Mouse (Mus musculus): ENCODE results near the gene Cad. TPM values are rescaled to one million over a fixed set of nuclear protein-coding genes. Genes with fewer than 3 reads are reported as not detected.

The Cad gene
- polyA plus RNA-seq, 1 experiment from 2014 or later = 33.7 TPM

DNA sequence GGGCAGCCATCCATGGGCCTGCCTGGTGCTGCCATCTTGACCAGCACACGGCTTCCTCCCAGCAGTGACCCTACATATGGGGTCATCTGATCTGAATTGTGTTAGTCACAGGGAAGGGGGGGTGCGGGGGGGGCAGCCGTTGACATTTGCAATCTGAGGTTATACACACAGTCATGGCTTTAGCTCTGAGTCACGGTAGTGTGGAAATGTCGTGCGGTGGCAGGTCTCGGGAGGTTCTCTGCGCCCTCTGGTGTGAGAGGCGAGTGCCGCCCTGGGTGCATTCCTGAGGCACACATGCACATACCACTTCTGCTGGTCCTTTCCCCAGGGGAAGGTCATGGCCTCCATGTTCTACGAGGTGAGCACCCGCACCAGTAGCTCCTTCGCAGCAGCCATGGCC, 21.8 kb downstream of the Cad start:
- Histone ChIP-seq H3K4me1 (no peaks in the 10 kb centered on the region), H3K27me3 (no peaks in the 10 kb centered on the region), H3K27ac (no peak overlapping the region), H3K4me2 (replicated peaks) (no peak overlapping the region), H3K9me3 (no peaks in the 10 kb centered on the region), H3K4me3 (no peak overlapping the region), H3K36me3 (peaks cover 80% of the 10 kb centered on the region), H3K9ac (no peak overlapping the region)
- ATAC-seq (ENCODE audit: low FRiP score, low read depth) = no peak
- WGBS = 89% methylated on average over 13 of the region's 13 CpGs

DNA sequence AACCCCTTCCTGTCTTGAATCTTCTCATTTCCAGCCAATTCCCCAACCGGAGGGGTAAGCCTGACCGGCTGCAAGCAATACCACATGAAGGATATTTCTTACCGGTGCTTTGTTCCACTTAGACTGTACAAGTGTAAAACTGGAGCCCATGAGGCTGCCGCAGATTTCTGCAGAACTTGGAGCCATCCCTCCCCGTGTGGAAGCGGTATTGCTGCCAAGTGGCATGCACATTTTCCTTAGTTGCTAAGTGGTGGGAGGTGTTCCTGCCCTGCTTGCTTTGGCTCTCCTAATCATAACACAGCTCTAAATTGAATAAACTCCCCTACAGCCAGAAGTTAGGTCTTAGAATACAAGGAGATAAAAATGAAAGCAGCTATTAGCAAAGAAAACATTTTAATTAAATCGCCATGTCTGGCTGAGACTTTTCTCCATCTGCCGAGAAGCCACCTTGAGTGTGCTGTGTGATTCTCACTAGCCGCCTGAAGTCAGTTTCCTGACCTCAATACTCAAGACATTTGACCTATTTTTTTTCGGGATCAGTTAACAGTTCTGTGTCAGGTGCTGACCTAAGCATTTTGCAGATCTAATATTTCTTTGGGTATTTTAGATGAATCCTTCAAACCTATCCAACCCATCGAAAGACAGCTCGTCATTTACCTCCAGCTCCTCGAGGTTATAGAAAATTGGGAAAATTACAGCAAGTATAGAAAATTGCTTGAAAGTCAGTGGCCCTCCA, 25.6 kb downstream of the Cad start:
- no peaks in the 10 kb centered on the region for H3K9me3 ChIP-seq
- WGBS = 75% methylated on average over 13 of the region's 13 CpGs
- H3K27ac ChIP-seq = no peak overlapping the region
- H3K4me1 ChIP-seq = peaks cover 8% of the 10 kb centered on the region
- no peak overlapping the region for H3K4me2 ChIP-seq (replicated peaks)
- H3K4me3 ChIP-seq = no peak overlapping the region
- H3K27me3 ChIP-seq = peaks cover 18% of the 10 kb centered on the region
- peaks cover 41% of the 10 kb centered on the region for H3K36me3 ChIP-seq
- H3K9ac ChIP-seq = no peak overlapping the region; the same call in 1 of the 2 replicates
- ATAC-seq (ENCODE audit: low FRiP score, low read depth) = no peak

DNA sequence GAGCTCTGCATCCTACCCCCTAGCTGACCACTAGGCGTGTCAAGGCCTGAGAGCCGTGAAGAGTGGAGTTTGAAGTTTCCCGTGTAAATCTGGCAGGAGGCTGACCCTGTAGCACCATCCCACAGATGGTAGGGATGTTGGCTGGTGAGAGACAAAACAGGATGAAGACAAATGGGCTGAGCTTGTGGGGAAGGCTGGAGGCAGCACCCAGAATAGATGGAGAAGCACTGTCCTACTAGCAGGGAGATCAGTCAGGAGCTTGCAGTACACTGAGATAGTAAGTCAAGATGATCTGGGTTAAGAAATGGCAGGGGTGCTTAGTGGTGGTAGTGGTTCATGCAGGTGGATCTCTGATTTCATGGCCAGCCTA, 26.2 kb downstream of the Cad start:
- Histone ChIP-seq H3K4me3 (no peak overlapping the region), H3K9me3 (no peaks in the 10 kb centered on the region), H3K4me1 (peaks cover 8% of the 10 kb centered on the region), H3K4me2 (replicated peaks) (no peak overlapping the region), H3K9ac (no peak overlapping the region), H3K36me3 (peaks cover 35% of the 10 kb centered on the region), H3K27me3 (peaks cover 18% of the 10 kb centered on the region), H3K27ac (no peak overlapping the region)
- WGBS = 64% methylated on average over 3 of the region's 3 CpGs
- ATAC-seq (ENCODE audit: low FRiP score, low read depth) = no peak

DNA sequence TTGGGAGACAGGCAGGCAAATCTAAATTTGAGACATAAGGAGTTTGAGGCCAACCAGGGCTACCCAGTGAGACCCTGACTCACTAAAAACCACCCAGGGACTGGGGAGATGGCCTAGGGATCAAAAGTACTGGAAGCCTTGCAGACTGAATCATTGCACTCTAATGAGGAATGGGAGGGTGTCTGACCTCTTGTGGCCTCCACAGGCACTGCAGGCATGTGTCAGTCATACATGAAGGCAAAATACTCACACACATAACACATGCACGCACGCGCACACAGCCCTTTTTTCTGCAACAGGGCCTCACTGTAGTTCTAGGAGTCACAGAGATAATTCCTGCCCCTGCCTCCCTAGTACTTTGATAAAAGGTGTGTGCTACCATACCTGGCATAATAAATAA, 26.8 kb downstream of the Cad start:
- H3K4me2 ChIP-seq (replicated peaks) = no peak overlapping the region
- H3K4me1 ChIP-seq = peaks cover 8% of the 10 kb centered on the region
- H3K4me3 ChIP-seq = no peak overlapping the region
- no peaks in the 10 kb centered on the region for H3K9me3 ChIP-seq
- ATAC-seq (ENCODE audit: low FRiP score, low read depth) = no peak
- H3K36me3 ChIP-seq = peaks cover 29% of the 10 kb centered on the region
- peaks cover 23% of the 10 kb centered on the region for H3K27me3 ChIP-seq
- no peak overlapping the region for H3K9ac ChIP-seq
- 69% methylated on average over 3 of the region's 3 CpGs for WGBS
- no peak overlapping the region for H3K27ac ChIP-seq

DNA sequence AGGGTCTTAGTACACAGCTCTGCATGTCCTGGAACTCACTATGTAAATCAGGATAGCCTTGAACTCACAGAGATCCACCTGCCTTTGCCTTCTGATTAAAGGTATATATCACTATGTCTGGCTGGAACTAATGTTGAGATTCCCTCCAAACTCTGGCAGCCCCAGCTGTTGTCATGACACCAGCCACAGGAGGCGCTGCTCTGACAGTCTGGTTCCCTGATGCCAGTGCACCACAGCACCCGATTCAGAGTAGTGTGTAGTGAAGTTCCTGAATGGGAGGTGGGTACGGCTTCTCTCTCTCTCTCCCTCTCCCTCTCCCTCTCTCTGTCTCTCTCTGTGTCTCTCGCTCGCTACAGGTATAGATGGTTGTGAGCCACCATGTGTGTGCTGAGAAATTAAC, 27.8 kb downstream of the Cad start:
- H3K4me3 ChIP-seq = no peak overlapping the region

DNA sequence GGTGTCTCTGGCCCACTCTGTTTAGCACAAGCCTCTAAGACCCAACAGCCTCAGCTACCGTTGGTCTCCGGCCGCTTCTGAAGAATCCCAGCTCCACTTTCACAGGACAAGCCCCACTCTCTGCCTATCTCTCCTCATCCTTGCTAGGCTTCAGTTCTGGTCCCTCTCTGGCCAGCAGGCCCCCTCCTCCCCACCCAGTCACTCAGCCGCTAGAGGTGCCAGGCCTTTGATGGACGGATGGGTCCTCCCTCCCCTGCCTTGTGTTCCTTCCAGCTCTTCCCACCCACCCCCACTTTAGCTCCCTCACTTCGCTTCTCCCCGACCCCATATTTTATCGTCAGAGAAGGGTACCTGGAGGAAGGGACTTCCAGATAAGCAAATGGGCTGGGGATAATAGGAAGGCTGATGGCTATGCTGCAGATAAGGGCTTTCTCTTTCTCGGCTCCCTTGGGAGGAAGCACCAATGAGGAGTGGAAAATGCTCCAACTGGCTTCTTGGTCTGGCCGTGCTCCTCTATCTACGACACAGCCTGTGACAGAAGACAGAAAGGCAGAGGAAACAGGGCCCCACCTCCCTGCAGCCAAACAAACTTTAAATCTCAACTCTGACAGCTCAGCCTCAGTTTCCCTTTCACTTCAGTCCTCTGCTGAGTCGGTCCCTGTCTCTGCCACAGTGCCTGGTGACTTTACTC, 28.5 kb downstream of the Cad start:
- peak overlapping the region; percentile 25; the same call in 1 of the 2 replicates for H3K9ac ChIP-seq
- H3K4me3 ChIP-seq = no peak overlapping the region
- H3K27me3 ChIP-seq = peaks cover 39% of the 10 kb centered on the region
- H3K4me1 ChIP-seq = peaks cover 8% of the 10 kb centered on the region
- WGBS = 26% methylated on average over 12 of the region's 12 CpGs
- H3K27ac ChIP-seq = no peak overlapping the region
- H3K36me3 ChIP-seq = peaks cover 12% of the 10 kb centered on the region
- no peak overlapping the region for H3K4me2 ChIP-seq (replicated peaks)
- no peak for ATAC-seq (ENCODE audit: low FRiP score, low read depth)
- no peaks in the 10 kb centered on the region for H3K9me3 ChIP-seq

More for the DNA sequence above, 27.8 kb downstream of the Cad start:
- Histone ChIP-seq H3K4me2 (replicated peaks) (no peak overlapping the region), H3K4me1 (peaks cover 8% of the 10 kb centered on the region), H3K9ac (no peak overlapping the region), H3K9me3 (no peaks in the 10 kb centered on the region), H3K36me3 (peaks cover 20% of the 10 kb centered on the region), H3K27me3 (peaks cover 31% of the 10 kb centered on the region), H3K27ac (no peak overlapping the region)
- ATAC-seq (ENCODE audit: low FRiP score, low read depth) = no peak
- WGBS = 9% methylated on average over 5 of the region's 5 CpGs

DNA sequence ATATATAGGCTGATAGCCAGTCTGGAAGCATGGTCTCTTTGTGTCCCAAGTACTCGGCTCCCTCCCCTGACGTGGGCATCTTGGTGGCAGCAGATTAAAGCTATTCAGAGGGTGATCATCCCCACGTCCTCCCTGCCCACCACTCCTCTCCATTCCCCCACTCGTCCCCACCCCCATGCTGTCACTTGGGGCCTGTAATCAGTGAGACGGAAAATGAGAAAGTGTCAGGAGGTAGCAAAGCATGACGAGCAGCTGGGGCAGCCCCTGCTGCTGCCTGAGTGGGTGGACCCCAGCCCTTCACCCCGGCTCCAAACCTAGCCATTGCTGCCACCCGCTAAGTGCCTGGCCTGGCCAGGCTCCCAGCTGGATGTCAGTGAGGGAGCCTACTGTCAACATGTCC, 29.4 kb downstream of the Cad start:
- Histone ChIP-seq H3K27ac (no peak overlapping the region), H3K4me1 (peaks cover 8% of the 10 kb centered on the region), H3K4me3 (no peak overlapping the region), H3K4me2 (replicated peaks) (no peak overlapping the region), H3K27me3 (peaks cover 47% of the 10 kb centered on the region), H3K36me3 (peaks cover 4% of the 10 kb centered on the region), H3K9me3 (no peaks in the 10 kb centered on the region), H3K9ac (no peak overlapping the region)
- no peak for ATAC-seq (ENCODE audit: low FRiP score, low read depth)
- WGBS = 15% methylated on average over 8 of the region's 8 CpGs

DNA sequence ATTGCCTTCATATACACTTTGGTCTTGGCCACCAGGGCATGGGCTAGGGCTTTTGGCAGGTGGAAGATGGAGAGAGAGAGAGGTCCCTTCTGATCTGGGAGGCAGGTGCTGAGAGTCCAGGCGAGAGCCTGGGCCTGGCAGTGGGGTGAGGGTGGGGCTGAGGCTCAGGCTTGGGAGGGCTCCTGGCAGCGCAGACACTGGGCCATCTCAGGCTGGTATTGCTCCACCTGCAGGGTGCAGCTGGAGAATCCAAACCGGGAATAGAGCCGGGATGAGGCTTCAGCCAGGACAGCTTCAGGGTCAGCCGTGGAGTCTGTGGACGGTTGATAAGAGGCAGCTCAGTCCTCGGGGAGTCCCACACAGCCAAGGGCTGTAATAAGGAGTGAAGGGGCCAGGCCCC, 32.0 kb downstream of the Cad start:
- Histone ChIP-seq H3K4me2 (replicated peaks) (no peak overlapping the region), H3K4me1 (peaks cover 8% of the 10 kb centered on the region), H3K36me3 (no peaks in the 10 kb centered on the region), H3K27me3 (peaks cover 74% of the 10 kb centered on the region), H3K9me3 (no peaks in the 10 kb centered on the region), H3K4me3 (no peak overlapping the region), H3K27ac (no peak overlapping the region), H3K9ac (no peak overlapping the region)
- no peak for ATAC-seq (ENCODE audit: low FRiP score, low read depth)
- 35% methylated on average over 7 of the region's 7 CpGs for WGBS

DNA sequence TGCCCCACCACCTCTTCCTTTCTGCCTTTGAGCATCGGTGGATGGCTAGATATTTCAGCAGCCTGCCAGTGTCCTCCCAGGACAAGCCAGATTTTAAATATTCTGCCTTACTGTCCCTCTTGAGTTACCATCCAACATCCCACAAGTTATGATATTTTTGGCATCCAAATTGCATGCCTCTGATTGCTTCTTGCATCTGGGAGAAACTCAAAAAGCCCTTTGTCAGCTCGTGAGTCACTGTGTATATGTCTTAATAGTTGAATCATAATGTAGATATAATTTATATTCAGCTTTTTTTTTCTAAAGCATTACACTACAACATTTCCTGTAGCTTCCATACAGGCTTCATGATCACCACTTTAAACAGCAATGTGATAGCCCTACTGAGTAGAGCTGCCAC, 32.6 kb downstream of the Cad start:
- no peaks in the 10 kb centered on the region for H3K36me3 ChIP-seq
- no peak for ATAC-seq (ENCODE audit: low FRiP score, low read depth)
- peaks cover 9% of the 10 kb centered on the region for H3K4me1 ChIP-seq
- H3K4me2 ChIP-seq (replicated peaks) = no peak overlapping the region
- H3K27me3 ChIP-seq = peaks cover 78% of the 10 kb centered on the region
- no peak overlapping the region for H3K4me3 ChIP-seq
- WGBS = 78% methylated on average over 2 of the region's 2 CpGs
- H3K9me3 ChIP-seq = no peaks in the 10 kb centered on the region
- no peak overlapping the region for H3K9ac ChIP-seq
- no peak overlapping the region for H3K27ac ChIP-seq

DNA sequence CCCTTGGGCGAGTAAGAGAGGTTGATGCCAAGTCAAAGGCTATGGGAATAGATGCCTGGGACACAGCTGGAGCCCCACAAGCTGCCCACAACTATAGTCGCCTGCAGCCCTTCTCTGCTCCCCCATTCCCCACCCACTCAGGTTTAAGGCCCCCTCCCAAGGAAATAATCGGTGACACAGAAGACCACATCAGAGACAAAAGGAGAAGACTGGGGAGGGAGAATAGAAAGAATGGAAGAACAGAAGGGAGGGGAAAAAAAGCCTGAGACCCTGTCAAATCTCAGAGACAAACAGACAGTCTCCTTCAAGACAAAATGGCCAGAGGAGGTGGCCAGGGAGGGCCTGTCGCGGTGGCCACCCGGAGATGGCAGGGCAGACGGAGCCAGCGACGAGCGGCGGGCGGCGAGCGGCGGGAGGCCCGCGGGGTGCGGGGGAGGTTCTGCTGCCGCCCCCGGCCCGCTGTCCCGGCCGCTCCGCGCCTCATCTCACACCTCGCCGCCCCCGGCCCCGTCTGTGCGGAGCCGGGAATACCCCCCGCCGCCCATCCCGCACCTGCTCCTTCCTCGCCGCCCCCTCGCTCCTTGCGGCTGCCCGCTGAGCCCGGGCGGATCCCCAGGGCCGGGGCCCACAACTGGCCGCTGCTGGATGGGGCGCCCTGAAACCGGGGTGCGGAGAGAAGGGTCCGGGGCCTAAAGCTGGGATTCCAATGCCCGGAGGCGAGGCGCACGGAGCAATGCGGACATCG, 37.8 kb downstream of the Cad start:
- Histone ChIP-seq H3K27me3 (peaks cover 100% of the 10 kb centered on the region), H3K27ac (no peak overlapping the region), H3K4me3 (peak overlapping the region; percentile 48), H3K9ac (peak overlapping the region; percentile 63), H3K9me3 (no peaks in the 10 kb centered on the region), H3K36me3 (no peaks in the 10 kb centered on the region), H3K4me2 (replicated peaks) (peak overlapping the region; percentile 79), H3K4me1 (peaks cover 34% of the 10 kb centered on the region)
- no peak for ATAC-seq (ENCODE audit: low FRiP score, low read depth)
- 1% methylated on average over 44 of the region's 53 CpGs for WGBS

DNA sequence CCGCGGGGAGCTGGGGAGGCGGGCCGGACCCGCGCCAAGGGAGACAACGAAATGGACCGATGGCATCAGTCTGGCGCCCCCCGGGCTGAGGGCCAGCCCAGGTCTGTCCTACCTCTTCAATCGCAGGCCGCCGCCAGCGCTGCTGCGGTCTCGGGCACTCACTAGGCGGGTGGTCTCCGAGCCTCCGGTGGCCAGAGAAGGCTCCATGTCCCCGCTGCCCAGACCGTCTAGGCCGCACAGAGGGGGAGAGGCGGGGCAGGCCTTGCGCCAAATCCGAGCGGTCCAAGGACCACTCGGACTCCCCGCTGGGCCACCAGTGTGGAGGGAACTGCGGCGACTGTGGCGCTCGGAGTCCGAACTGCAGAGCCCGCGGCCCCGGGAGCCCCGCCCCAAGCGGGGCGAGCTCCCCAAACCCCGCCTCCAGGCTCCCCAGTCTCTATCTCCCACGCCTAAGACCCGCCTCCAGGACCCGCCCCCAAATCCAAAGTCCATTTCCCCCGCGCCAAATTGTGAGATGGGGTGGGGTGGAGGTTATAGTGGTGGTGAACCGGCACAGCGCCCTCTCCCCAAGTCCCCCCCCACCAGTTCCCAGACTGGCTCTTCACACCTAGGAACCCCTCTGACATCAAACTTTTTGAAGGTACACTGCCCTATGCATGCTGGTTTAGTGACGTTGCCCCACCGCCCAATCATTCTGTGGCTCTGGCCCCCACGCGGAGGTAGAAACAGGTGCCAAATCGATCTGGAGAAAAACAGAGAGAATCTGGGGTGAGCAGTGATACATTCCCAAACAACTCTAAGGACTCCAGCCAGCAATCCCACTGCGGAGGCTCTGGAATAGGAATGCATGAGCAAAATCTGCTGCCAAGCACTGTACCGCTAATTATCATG, 38.8 kb downstream of the Cad start:
- Histone ChIP-seq H3K4me2 (replicated peaks) (peak overlapping the region; percentile 79), H3K27ac (no peak overlapping the region), H3K36me3 (no peaks in the 10 kb centered on the region), H3K9me3 (no peaks in the 10 kb centered on the region), H3K4me1 (peaks cover 34% of the 10 kb centered on the region), H3K4me3 (peak overlapping the region; percentile 48), H3K9ac (peak overlapping the region; percentile 63), H3K27me3 (peaks cover 100% of the 10 kb centered on the region)
- under 1% methylated on average over 52 of the region's 54 CpGs for WGBS
- peak; percentile 43; the same call in 1 of the 2 replicates for ATAC-seq (ENCODE audit: low FRiP score, low read depth)

All from limb, embryonic 13.5 days (tissue).